Mouse (Mus musculus) stomach, postnatal 0 days (tissue): ENCODE results near the gene Ugt1a1. TPM values are rescaled to one million over a fixed set of nuclear protein-coding genes. Genes with fewer than 3 reads are reported as not detected.

ENCODE experiments used
- ATAC-seq: fragments of 200-750 bp; cut with Nextera tagmentation; 2 replicates; pipeline ENCODE4 v1.8.0; 2017; ENCODE audit not compliant: low FRiP score, low TSS enrichment
- DNase-seq: peaks from one replicate; pipeline ENCODE4 v3.0.0-alpha.2; 2016; ENCODE audit warnings: low spot score
- H3K27ac ChIP-seq: fragments of 300-500 bp; sonication (generic); replicated peaks from 2 replicates; pipeline ENCODE4 v1.5.1; 2014; ENCODE audit warnings: mild to moderate bottlenecking, control low read depth
- H3K27me3 ChIP-seq: fragments of 300-500 bp; sonication (generic); 2 replicates; pipeline ENCODE4 v1.6.1; 2014; ENCODE audit warnings: low read length; ENCODE audit not compliant: control insufficient read depth, insufficient read depth
- H3K36me3 ChIP-seq: fragments of 300-500 bp; sonication (generic); 2 replicates; pipeline ENCODE4 v1.6.1; 2014; ENCODE audit warnings: low read length, mixed read lengths; ENCODE audit not compliant: control insufficient read depth, insufficient read depth
- H3K4me1 ChIP-seq: fragments of 300-500 bp; sonication (generic); replicated peaks from 2 replicates; pipeline ENCODE4 v1.6.1; 2014; ENCODE audit warnings: antibody characterized with exemption; ENCODE audit not compliant: control insufficient read depth, insufficient read depth
- H3K4me2 ChIP-seq: fragments of 300-500 bp; sonication (generic); replicated peaks from 2 replicates; pipeline ENCODE4 v1.6.1; 2014; ENCODE audit warnings: low read depth, mild to moderate bottlenecking, control low read depth, moderate library complexity
- H3K4me3 ChIP-seq: fragments of 300-500 bp; sonication (generic); 2 replicates; pipeline ENCODE4 v1.5.1; 2014; ENCODE audit warnings: low read depth, low read length, control low read depth
- H3K9ac ChIP-seq: fragments of 300-500 bp; sonication (generic); 2 replicates; pipeline ENCODE4 v1.6.1; 2014; ENCODE audit warnings: mild to moderate bottlenecking, low read length, control low read depth, mixed read lengths
- H3K9me3 ChIP-seq: fragments of 300-500 bp; sonication (generic); 2 replicates; pipeline ENCODE4 v1.6.1; 2016; ENCODE audit warnings: low read length; ENCODE audit not compliant: control insufficient read depth
- CTCF ChIP-seq: IDR thresholded peaks from 2 replicates; pipeline ENCODE4 v1.5.1; 2016; ENCODE audit warnings: antibody characterized with exemption, low read depth, mild to moderate bottlenecking, moderate library complexity
- EP300 ChIP-seq: optimal IDR thresholded peaks from 2 replicates; pipeline ENCODE3; 2016; ENCODE audit warnings: antibody characterized with exemption
- WGBS: fragments of 180-500 bp; shearing (Covaris S2); extraction: QIAGEN DNeasy Blood & Tissue Kit; methylation state at CpG from one replicate; pipeline ENCODE4 v1.1.7; 2014; 5-methylcytosine and 5-hydroxymethylcytosine counted together
- polyA plus RNA-seq: library from polyadenylated mRNA; unstranded; fragments of >200 nt; fragmentation: Nextera tagmentation; extraction: Ambion mirVana; gene quantifications from 2 replicates; pipeline ENCODE4 v1.2.1, GENCODE M21; 2015

Ugt1a1 gene
- polyA plus RNA-seq, 1 experiment from 2014 or later: 24.8 TPM

DNA sequence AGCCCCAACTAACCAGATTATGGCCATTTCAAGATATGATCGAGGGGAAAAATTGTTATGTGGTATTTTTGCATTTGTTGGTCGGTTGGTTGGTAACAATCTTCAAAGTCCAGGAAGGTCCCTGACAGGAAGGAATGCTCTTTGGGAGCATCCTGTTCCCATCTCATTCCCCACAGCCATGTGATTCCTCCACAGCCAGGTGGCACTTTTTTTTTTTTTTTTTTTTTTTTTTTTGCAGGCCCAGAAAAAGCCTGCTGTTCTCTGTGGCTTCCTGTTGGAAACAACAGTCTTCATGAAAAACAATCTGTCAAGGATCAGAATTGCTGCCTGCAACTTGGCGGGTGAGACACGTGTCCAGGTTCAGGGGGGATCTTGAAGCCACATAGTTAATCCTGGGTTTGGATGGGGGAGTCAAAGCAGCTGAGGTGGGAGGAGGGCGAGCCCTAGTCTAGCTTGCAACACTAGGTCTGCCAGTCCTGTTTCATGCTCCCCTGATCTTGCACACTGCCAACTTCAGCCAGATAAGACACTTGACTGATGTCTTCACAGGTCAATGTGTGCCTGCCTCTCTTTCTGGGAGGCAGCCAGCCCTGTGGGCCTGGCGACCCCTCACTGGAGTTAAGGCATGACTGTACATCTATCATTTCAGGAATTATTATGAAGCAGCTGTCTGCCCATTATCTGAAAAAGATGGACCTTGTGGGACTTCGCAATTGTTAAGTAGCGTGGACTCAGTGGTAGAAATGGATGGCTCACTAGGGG is 47.3 kb downstream of the Ugt1a1 start:
- Histone ChIP-seq H3K4me2 (no peak overlapping the region), H3K4me3 (no peak overlapping the region), H3K27me3 (no peaks in the 10 kb centered on the region), H3K9me3 (peaks cover 15% of the 10 kb centered on the region), H3K4me1 (peaks cover 21% of the 10 kb centered on the region), H3K9ac (peak overlapping the region; percentile 5), H3K36me3 (peaks cover 45% of the 10 kb centered on the region), H3K27ac (peak overlapping the region; percentile 13; the same call in 1 of the 2 replicates)
- WGBS: 60% methylated on average over 8 of the region's 8 CpGs
- ATAC-seq (peak; percentile 2; the same call in 1 of the 2 replicates), DNase-seq (no peak)
- TF ChIP-seq EP300: no peak
- TF ChIP-seq CTCF: no peak

DNA sequence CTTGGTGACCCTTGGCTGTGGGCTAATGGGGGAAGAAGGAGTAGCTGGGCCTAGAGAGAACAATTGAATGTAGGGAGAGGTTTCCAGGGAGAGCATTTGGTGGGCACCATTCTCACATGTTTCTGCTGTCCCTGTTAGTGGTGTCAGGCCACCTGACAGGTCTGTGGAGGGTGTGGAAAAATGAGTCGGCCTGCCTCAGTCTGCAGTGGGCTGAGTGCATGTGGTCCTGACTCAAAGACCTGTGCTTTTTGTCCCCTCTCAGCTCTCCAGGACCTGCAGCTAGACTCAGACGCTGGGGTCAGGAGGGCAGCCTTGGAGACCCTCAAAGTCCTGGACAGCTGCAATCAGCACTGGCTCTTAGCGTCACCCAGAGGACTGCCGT is 47.9 kb downstream of the Ugt1a1 start:
- H3K36me3 ChIP-seq: peaks cover 51% of the 10 kb centered on the region
- H3K4me1 ChIP-seq: peaks cover 21% of the 10 kb centered on the region
- TF ChIP-seq CTCF: no peak
- no peak for TF ChIP-seq EP300
- H3K9ac ChIP-seq: peak overlapping the region; percentile 5
- no peak for DNase-seq
- H3K4me2 ChIP-seq: no peak overlapping the region
- no peaks in the 10 kb centered on the region for H3K27me3 ChIP-seq
- no peak for ATAC-seq
- H3K27ac ChIP-seq: peak overlapping the region; percentile 13; the same call in 1 of the 2 replicates
- H3K4me3 ChIP-seq: no peak overlapping the region
- H3K9me3 ChIP-seq: peaks cover 15% of the 10 kb centered on the region
- 72% methylated on average over 4 of the region's 4 CpGs for WGBS

DNA sequence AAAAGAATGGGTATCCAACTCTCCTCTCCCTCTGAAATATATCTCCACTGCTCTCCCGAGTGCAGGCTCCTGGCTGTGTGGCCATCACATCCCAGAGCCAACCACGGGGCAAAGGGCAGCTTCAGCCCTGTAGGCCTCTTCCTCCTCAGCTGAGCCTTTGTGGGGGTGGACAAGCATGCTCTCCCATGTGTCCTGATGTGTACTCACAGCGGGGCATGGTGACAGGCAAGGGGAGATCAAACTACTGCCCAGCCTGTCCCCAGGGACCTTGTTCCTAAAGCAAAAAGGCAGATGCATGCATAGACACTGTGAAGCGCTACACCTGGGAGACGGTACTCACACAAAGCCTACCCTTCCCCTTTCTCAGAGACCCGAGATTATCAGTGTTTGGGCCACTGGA is 48.4 kb downstream of the Ugt1a1 start:
- H3K9ac ChIP-seq: peak overlapping the region; percentile 5

DNA sequence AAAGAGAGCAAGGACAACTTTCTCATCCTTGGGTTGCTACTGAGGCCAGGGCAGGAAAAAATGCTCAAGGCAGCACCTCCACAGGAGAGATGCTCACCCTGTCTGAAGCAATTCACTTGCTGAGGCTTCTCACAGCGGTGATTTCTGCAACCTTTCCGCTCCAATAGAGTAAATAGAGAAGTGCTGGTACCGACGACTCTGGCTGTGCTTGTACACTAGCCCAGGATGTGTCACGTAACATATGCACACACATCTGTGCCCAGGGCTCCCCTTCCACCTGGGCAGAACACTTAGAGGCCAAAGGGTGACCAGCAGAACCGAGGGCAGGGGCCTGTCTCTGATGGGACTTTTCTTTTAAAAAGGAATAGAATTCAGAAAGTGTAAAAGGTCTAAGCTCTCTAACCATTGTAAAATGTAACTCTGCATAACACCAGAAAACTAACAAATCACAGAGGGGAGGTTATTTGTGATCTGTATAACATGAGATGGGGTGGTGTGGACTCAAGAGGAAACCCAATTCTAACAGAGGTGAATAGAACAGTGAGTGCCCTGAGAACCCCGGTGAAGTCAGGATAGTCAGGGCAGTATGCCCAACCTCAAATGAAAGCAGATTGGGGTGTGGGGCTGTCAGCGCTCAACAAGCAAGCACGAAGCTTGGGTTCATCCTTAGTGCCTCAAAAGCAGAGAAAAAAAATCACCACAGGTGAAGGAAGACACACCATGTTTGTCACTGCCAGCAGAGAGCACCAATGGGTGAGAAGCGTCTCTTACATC is 49.0 kb downstream of the Ugt1a1 start:
- Histone ChIP-seq H3K4me3 (no peak overlapping the region), H3K4me2 (no peak overlapping the region), H3K27me3 (no peaks in the 10 kb centered on the region), H3K36me3 (peaks cover 62% of the 10 kb centered on the region), H3K9ac (no peak overlapping the region; the same call in 1 of the 2 replicates), H3K9me3 (peaks cover 9% of the 10 kb centered on the region), H3K27ac (no peak overlapping the region), H3K4me1 (peaks cover 21% of the 10 kb centered on the region)
- DNase-seq (no peak), ATAC-seq (no peak)
- no peak for TF ChIP-seq CTCF
- TF ChIP-seq EP300: no peak
- WGBS: 78% methylated on average over 10 of the region's 10 CpGs

More for the DNA sequence above, 48.4 kb downstream of the Ugt1a1 start:
- ATAC-seq (0 out of 2 replicates have a peak, but pooled peaks have one; percentile 2), DNase-seq (no peak)
- Histone ChIP-seq H3K4me2 (0 out of 2 replicates have a peak overlapping the region, but pooled peaks have one; percentile 0), H3K36me3 (peaks cover 56% of the 10 kb centered on the region), H3K4me3 (no peak overlapping the region), H3K4me1 (peaks cover 21% of the 10 kb centered on the region), H3K27me3 (no peaks in the 10 kb centered on the region), H3K9me3 (peaks cover 10% of the 10 kb centered on the region), H3K27ac (peak overlapping the region; percentile 13; the same call in 1 of the 2 replicates)
- 72% methylated on average over 6 of the region's 6 CpGs for WGBS
- TF ChIP-seq EP300: no peak
- no peak for TF ChIP-seq CTCF

DNA sequence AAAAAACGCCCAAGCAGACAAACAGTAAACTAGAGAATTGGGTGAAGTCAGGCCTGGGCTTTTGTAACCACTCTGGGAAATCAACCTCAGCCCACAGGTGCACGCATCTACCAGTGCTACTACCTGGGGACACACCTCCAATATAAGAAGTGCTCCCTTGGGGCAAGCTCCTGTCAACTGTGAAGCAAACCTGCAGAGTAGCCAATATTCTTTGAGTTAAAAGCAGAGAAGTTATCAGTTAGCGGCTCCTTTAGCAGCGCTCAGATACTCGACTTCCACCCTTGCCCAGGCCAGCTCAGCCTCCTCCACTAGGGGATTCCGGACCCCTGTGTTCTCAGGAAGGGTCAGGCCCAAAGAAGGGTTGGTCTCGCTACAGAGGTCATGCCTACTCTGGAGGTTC is 49.9 kb downstream of the Ugt1a1 start:
- Histone ChIP-seq H3K4me3 (no peak overlapping the region), H3K9ac (no peak overlapping the region), H3K4me2 (no peak overlapping the region), H3K27ac (peak overlapping the region; percentile 31), H3K9me3 (peaks cover 4% of the 10 kb centered on the region; the same call in 1 of the 2 replicates), H3K27me3 (no peaks in the 10 kb centered on the region), H3K4me1 (peaks cover 19% of the 10 kb centered on the region), H3K36me3 (peaks cover 71% of the 10 kb centered on the region)
- no peak for DNase-seq
- no peak for ATAC-seq
- no peak for TF ChIP-seq EP300
- TF ChIP-seq CTCF: no peak
- 79% methylated on average over 7 of the region's 7 CpGs for WGBS

DNA sequence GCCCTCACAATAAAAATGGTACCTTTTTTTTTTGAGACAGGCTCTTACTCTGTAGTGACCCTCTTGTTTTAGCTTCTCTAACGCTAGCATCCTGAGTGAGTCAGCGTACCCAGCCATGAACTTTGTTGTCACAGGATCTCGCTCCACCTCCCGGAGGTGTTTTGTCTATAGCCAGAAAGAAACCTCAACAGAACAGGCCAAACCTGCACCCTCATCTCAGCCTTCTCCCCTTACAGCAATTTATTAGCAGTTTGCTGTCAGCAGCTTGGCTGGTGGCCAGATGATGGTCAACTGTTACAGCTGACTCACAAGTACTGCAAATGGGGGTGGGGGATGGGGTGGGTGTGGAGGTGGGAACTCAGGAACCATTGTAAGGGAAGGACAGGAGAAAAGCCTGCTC is 50.5 kb downstream of the Ugt1a1 start:
- ATAC-seq: peak; percentile 53
- no peak overlapping the region for H3K4me2 ChIP-seq
- H3K9ac ChIP-seq: no peak overlapping the region
- DNase-seq: peak; percentile 86
- peak overlapping the region; percentile 31; the same call in 1 of the 2 replicates for H3K27ac ChIP-seq
- no peaks in the 10 kb centered on the region for H3K9me3 ChIP-seq
- WGBS: 43% methylated on average over 4 of the region's 4 CpGs
- H3K4me1 ChIP-seq: peaks cover 19% of the 10 kb centered on the region
- no peaks in the 10 kb centered on the region for H3K27me3 ChIP-seq
- TF ChIP-seq CTCF: 0 out of 2 replicates have a peak, but pooled peaks have one; percentile 13
- TF ChIP-seq EP300: no peak
- H3K4me3 ChIP-seq: no peak overlapping the region
- H3K36me3 ChIP-seq: peaks cover 77% of the 10 kb centered on the region
